Mouse (Mus musculus): ENCODE results near the gene Aff3. TPM values are rescaled to one million over a fixed set of nuclear protein-coding genes. Genes with fewer than 3 reads are reported as not detected.

The Aff3 gene
- polyA plus RNA-seq, 1 experiment = 16.9 TPM

DNA sequence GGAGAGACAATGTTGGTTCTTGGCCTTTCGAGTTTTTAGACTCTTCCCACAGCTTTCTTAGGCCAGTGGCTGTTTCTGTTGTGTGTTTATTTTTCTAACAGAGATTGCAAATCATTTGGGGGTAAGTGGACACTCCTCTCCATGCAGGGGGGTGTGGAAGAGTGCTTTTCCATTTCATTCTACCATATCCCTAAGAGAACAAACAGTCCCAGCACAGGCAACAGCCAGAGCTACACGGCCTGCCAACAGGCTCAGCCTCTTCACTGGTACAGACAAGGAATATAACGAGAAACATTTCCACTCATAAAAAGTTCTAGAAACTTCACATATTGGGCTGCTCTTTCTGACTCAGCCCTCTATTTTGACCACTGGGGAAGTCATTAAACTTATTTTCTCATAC lies 463.0 kb downstream of the Aff3 start:
- H3K4me1 ChIP-seq (ENCODE audit: control insufficient read depth, insufficient read depth, low read length) = no peaks in the 10 kb centered on the region
- WGBS = 85% methylated on average over 3 of the region's 3 CpGs
- no peak for DNase-seq
- H3K4me3 ChIP-seq (replicated peaks; ENCODE audit: extremely low read depth, low read depth, low read length) = no peak overlapping the region
- no peak for TF ChIP-seq POLR2A (IDR thresholded peaks at IDR 0.05; ENCODE audit: borderline replicate concordance, extremely low read depth, low read depth, low read length)
- TF ChIP-seq CTCF (IDR thresholded peaks at IDR 0.05; ENCODE audit: insufficient read depth, low read length) = no peak

- H3K4me3 ChIP-seq (replicated peaks; ENCODE audit: extremely low read depth, low read depth, low read length) = no peak overlapping the region
- H3K4me1 ChIP-seq (ENCODE audit: control insufficient read depth, insufficient read depth, low read length) = no peaks in the 10 kb centered on the region
- TF ChIP-seq CTCF (IDR thresholded peaks at IDR 0.05; ENCODE audit: insufficient read depth, low read length) = no peak
- no peak for TF ChIP-seq POLR2A (IDR thresholded peaks at IDR 0.05; ENCODE audit: borderline replicate concordance, extremely low read depth, low read depth, low read length)
- WGBS = 80% methylated on average over 17 of the region's 17 CpGs
- DNase-seq = no peak
These were observed 464.8 kb downstream of the Aff3 start for GRCm38 (mm10) chr1:38199669-38200635.

GRCm38 (mm10) chr1:38198393-38199029 lies 466.2 kb downstream of the Aff3 start:
- Histone ChIP-seq H3K4me1 (ENCODE audit: control insufficient read depth, insufficient read depth, low read length) (no peaks in the 10 kb centered on the region), H3K4me3 (replicated peaks; ENCODE audit: extremely low read depth, low read depth, low read length) (no peak overlapping the region)
- 87% methylated on average over 15 of the region's 15 CpGs for whole genome bisulfite sequencing
- no peak for TF ChIP-seq POLR2A (IDR thresholded peaks at IDR 0.05; ENCODE audit: borderline replicate concordance, extremely low read depth, low read depth, low read length)
- no peak for TF ChIP-seq CTCF (IDR thresholded peaks at IDR 0.05; ENCODE audit: insufficient read depth, low read length)
- DNase-seq = no peak

- no peak for DNase-seq
- 92% methylated on average over 8 of the region's 8 CpGs for WGBS
These were observed 467.5 kb downstream of the Aff3 start for GRCm38 (mm10) chr1:38197145-38197682.

GRCm38 (mm10) chr1:38195721-38196120 lies 469.0 kb downstream of the Aff3 start:
- Histone ChIP-seq H3K4me3 (replicated peaks; ENCODE audit: extremely low read depth, low read depth, low read length) (no peak overlapping the region), H3K4me1 (ENCODE audit: control insufficient read depth, insufficient read depth, low read length) (no peaks in the 10 kb centered on the region)
- no peak for TF ChIP-seq CTCF (IDR thresholded peaks at IDR 0.05; ENCODE audit: insufficient read depth, low read length)
- no peak for TF ChIP-seq POLR2A (IDR thresholded peaks at IDR 0.05; ENCODE audit: borderline replicate concordance, extremely low read depth, low read depth, low read length)
- 70% methylated on average over 3 of the region's 3 CpGs for whole genome bisulfite sequencing
- DNase-seq = no peak

More at GRCm38 (mm10) chr1:38197145-38197682, 467.5 kb downstream of the Aff3 start:
- TF ChIP-seq CTCF (IDR thresholded peaks at IDR 0.05; ENCODE audit: insufficient read depth, low read length) = no peak
- TF ChIP-seq POLR2A (IDR thresholded peaks at IDR 0.05; ENCODE audit: borderline replicate concordance, extremely low read depth, low read depth, low read length) = no peak
- Histone ChIP-seq H3K4me1 (ENCODE audit: control insufficient read depth, insufficient read depth, low read length) (no peaks in the 10 kb centered on the region), H3K4me3 (replicated peaks; ENCODE audit: extremely low read depth, low read depth, low read length) (no peak overlapping the region)

DNA sequence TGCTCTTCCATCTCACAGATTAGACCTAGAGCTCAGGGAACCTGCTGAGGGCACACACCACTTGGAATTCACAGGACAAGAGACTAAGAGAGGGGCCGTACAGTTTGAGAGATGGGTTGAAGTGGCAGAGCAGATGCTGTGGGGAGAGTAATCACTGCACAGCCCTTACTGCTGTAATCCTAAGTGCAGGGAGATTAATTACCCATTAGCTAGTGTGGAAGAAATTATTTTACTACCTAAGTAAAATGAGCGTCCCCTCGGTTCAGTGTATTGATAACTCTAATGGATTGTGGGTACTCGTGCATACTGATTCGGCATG lies 478.6 kb downstream of the Aff3 start:
- Histone ChIP-seq H3K4me1 (ENCODE audit: control insufficient read depth, insufficient read depth, low read length) (no peaks in the 10 kb centered on the region), H3K4me3 (replicated peaks; ENCODE audit: extremely low read depth, low read depth, low read length) (no peak overlapping the region)
- TF ChIP-seq CTCF (IDR thresholded peaks at IDR 0.05; ENCODE audit: insufficient read depth, low read length) (no peak), POLR2A (IDR thresholded peaks at IDR 0.05; ENCODE audit: borderline replicate concordance, extremely low read depth, low read depth, low read length) (no peak)
- WGBS = 94% methylated on average over 5 of the region's 5 CpGs
- DNase-seq = no peak

DNA sequence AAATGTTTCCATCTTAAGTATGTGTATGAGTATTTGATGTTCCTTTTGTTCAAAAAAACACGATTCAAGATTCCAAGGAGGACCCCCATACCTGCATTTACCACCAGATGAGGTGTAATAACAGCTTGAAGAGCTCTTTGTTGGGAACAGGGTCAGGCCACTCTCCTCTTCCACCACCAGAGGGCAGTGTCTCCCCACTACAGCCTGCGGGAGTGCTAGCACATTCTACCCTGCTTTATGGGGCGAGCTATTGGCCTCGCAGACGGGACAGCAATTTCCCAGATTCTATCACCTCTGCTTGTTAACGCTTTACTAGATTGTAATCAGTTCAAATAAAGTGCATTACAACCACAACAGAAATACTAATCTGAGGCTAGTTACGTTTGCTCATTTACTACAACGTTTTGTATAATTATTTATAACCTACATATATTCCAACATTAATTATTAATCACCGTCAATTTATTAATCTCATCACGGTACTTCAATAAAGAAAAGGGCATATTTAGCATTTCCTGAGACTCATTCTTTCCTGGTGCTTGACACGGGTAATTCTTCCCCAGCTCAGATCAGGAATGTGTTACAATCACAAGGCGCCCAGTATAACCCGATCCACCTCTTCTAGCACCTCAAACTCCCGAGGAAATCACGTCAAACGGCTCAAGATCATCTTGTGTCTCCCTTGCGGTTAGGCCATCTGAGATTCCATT lies 479.1 kb downstream of the Aff3 start:
- DNase-seq = peak; percentile 64

DNA sequence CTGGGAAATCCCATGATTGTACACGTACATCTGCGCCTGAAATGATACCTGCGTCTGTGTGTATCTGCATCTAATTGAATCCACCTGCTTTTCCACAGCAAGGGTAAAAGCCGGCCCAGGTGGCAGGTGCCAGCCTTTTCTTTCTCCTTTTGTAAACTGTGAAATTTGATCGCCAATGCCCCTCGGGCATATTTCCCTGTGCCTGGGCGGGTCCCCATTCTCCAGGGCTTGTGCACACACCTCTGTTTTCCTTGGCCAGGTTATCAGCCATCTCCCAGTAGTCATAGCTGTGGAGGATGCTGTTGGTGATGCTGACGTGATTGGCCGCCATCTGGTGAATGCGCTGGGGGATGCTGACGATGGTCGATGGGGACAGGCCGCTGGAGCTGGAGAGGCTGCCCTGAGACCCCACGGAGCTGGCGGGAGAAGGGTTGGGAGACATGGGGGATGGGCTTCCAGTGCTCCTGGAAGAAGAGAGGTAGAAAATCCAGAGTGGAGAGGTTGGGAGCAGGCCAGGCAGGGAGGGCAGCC lies 483.7 kb downstream of the Aff3 start:
- no peak overlapping the region for H3K4me3 ChIP-seq (replicated peaks; ENCODE audit: extremely low read depth, low read depth, low read length)
- H3K4me1 ChIP-seq (ENCODE audit: control insufficient read depth, insufficient read depth, low read length) = no peaks in the 10 kb centered on the region
- WGBS = 71% methylated on average over 15 of the region's 15 CpGs
- no peak for TF ChIP-seq CTCF (IDR thresholded peaks at IDR 0.05; ENCODE audit: insufficient read depth, low read length)
- TF ChIP-seq POLR2A (IDR thresholded peaks at IDR 0.05; ENCODE audit: borderline replicate concordance, extremely low read depth, low read depth, low read length) = no peak
- DNase-seq = no peak

More for the DNA sequence above, 479.1 kb downstream of the Aff3 start:
- TF ChIP-seq CTCF (IDR thresholded peaks at IDR 0.05; ENCODE audit: insufficient read depth, low read length) (peak; percentile 97), POLR2A (IDR thresholded peaks at IDR 0.05; ENCODE audit: borderline replicate concordance, extremely low read depth, low read depth, low read length) (no peak)
- no peaks in the 10 kb centered on the region for H3K4me1 ChIP-seq (ENCODE audit: control insufficient read depth, insufficient read depth, low read length)
- WGBS = 48% methylated on average over 17 of the region's 17 CpGs
- no peak overlapping the region for H3K4me3 ChIP-seq (replicated peaks; ENCODE audit: extremely low read depth, low read depth, low read length)

DNA sequence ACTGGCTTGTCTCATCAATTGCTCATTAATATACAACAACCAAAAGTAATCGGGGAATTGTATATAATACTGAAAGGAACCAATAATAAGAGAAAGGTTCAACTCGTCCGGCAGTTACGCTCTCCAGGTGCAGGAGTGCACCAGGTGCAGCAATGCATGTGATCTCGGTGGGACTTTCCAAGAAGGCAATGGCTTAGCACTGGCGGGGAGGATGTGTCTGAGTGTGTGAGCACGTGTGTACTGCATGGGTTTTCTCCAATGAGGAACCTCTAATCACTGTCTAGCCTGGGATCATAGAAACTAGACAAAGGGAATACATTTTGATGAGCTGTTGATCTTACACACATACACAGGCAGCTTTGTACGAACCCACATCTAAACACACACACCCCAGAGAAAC lies 485.8 kb downstream of the Aff3 start:
- Histone ChIP-seq H3K4me1 (ENCODE audit: control insufficient read depth, insufficient read depth, low read length) (no peaks in the 10 kb centered on the region), H3K4me3 (replicated peaks; ENCODE audit: extremely low read depth, low read depth, low read length) (no peak overlapping the region)
- no peak for TF ChIP-seq CTCF (IDR thresholded peaks at IDR 0.05; ENCODE audit: insufficient read depth, low read length)
- TF ChIP-seq POLR2A (IDR thresholded peaks at IDR 0.05; ENCODE audit: borderline replicate concordance, extremely low read depth, low read depth, low read length) = no peak
- no peak for DNase-seq
- 89% methylated on average over 8 of the region's 8 CpGs for WGBS

Data from lung, adult 2 months (tissue).